Mouse (Mus musculus): ENCODE measurements around the gene Arnt2. TPM values are rescaled to one million over a fixed set of nuclear protein-coding genes. Genes with fewer than 3 reads are reported as not detected.

Arnt2 gene
- polyA plus RNA-seq, 1 experiment, result not detected

- Histone ChIP-seq H3K4me3 (ENCODE audit: insufficient read depth, low read depth, low read length) (no peak overlapping the region), H3K27ac (ENCODE audit: insufficient read depth, low read depth, low read length) (no peak overlapping the region), H3K4me1 (ENCODE audit: control insufficient read depth, insufficient read depth, low read length) (no peaks in the 10 kb centered on the region)
- WGBS, result 89% methylated on average over 6 of the region's 6 CpGs
- TF ChIP-seq CTCF (IDR thresholded peaks at IDR 0.05; ENCODE audit: insufficient read depth, low read depth, low read length), result no peak
- no peak for TF ChIP-seq POLR2A (IDR thresholded peaks at IDR 0.05; ENCODE audit: insufficient read depth, low read depth, low read length)
Measured at GRCm38 (mm10) chr7:84197208-84197860, 212.6 kb downstream of the Arnt2 start.

Other genes with a start within 250 kb of the Arnt2 start
- not detected in 2 replicates for gene Gm2115, start 118.8 kb upstream of the Arnt2 start, polyA plus RNA-seq (2012; ENCODE audit: insufficient read depth, insufficient read length, low replicate concordance, missing spikeins)
- not detected in 2 replicates for gene Fah, start 196.5 kb upstream of the Arnt2 start, polyA plus RNA-seq (2012; ENCODE audit: insufficient read depth, insufficient read length, low replicate concordance, missing spikeins)

Data from olfactory bulb, adult 2 months (tissue).